Mouse (Mus musculus) gastrocnemius, postnatal 36 days (tissue): ENCODE data around the gene Pate3. TPM values are rescaled to one million over a fixed set of nuclear protein-coding genes. Genes with fewer than 3 reads are reported as not detected.
"Not testable (repeated sequence)": the region's sequence is repeated elsewhere in the genome, so short reads cannot be mapped to it uniquely, and the experiment has no call there.

Experiments used
- DNase-seq, 2 experiments: peaks; one replicate each; pipeline ENCODE4 v3.0.0; 2022
- intact Hi-C: fragments of 180-260 bp; cut with DNase I; formaldehyde crosslinking; loops from one replicate; pipeline ENCODE4 v1.15.1; 2025
- long read RNA-seq, 2 experiments: library from polyadenylated mRNA; stranded (forward); transcript quantifications; one replicate each; pipeline ENCODE4 v2.0.0; 2021
- total RNA-seq, 2 experiments: library from RNA; stranded (reverse); gene quantifications; 2 replicates each; pipeline ENCODE4 v1.2.3; 2021

Gene Pate3
- not detected for total RNA-seq
- long read RNA-seq, experiment 1, result 0 reads
- long read RNA-seq, experiment 2, result 0 reads

GRCm38 (mm10) chr9:35648102-35648501 is at the start of gene Pate3:
Gene Pate3 (minus strand): TSS chr9:35648202.
- intact Hi-C loops, result no loop called here
- no peak for DNase-seq

- intact Hi-C loops, result no loop called here
- no peak for DNase-seq
Measured at GRCm38 (mm10) chr9:35691924-35692323, 43.9 kb upstream of the Pate3 start.

GRCm38 (mm10) chr9:35687013-35687412 is 39.0 kb upstream of the Pate3 start, which contains the start of gene Pate1:
Gene Pate1 (minus strand): TSS chr9:35687390.
- no peak for DNase-seq
- intact Hi-C loops, result no loop called here

- intact Hi-C loops, result no loop called here
- no peak for DNase-seq
Measured at GRCm38 (mm10) chr9:35673557-35673956, 25.6 kb upstream of the Pate3 start.

- no peak for DNase-seq
- intact Hi-C loops, result no loop called here
Measured at GRCm38 (mm10) chr9:35632981-35633380, 15.0 kb downstream of the Pate3 start.

GRCm38 (mm10) chr9:35616784-35617183 is 31.2 kb downstream of the Pate3 start:
- intact Hi-C loops, DNase-seq: not testable (repeated sequence)

GRCm38 (mm10) chr9:35614005-35614404 is 34.0 kb downstream of the Pate3 start:
- no peak for DNase-seq
- intact Hi-C loops, result no loop called here

GRCm38 (mm10) chr9:35611841-35612240 is 36.2 kb downstream of the Pate3 start, which contains the start of gene Pate4:
Gene Pate4 (minus strand): TSS chr9:35611941.
- DNase-seq, result no peak
- intact Hi-C loops, result no loop called here

GRCm38 (mm10) chr9:35607647-35608405 is 40.2 kb downstream of the Pate3 start:
- intact Hi-C loops, result no loop called here
- DNase-seq, result no peak

Other genes with a start within 250 kb of the Pate3 start
- gene Cdon, start 227.1 kb downstream of the Pate3 start, total RNA-seq, result 10 to 100 TPM; 12.8 to 14.0 TPM
- gene Gm1113, start 129.9 kb downstream of the Pate3 start, total RNA-seq, result not detected
- gene Ddx25, start 89.7 kb downstream of the Pate3 start, total RNA-seq, result not detected
- gene Pus3, start 89.6 kb downstream of the Pate3 start, total RNA-seq, result 1 to 10 TPM; 6.8 to 8.5 TPM
- gene Pate2, start 77.9 kb downstream of the Pate3 start, total RNA-seq, result not detected
- gene Hyls1, start 77.8 kb downstream of the Pate3 start, total RNA-seq, result under 1 TPM; 0.94 to 0.99 TPM
- gene Pate4, start 36.3 kb downstream of the Pate3 start, total RNA-seq, result not detected
- not detected for gene Pate1, start 39.2 kb upstream of the Pate3 start, total RNA-seq
- not detected for gene Gm17677, start 92.8 kb upstream of the Pate3 start, total RNA-seq
- not detected for gene Gm17727, start 129.9 kb upstream of the Pate3 start, total RNA-seq
- not detected for gene Gm27235, start 141.9 kb upstream of the Pate3 start, total RNA-seq
- not detected for gene D730048I06Rik, start 141.9 kb upstream of the Pate3 start, total RNA-seq
- gene 9230110F15Rik, start 195.9 kb upstream of the Pate3 start, total RNA-seq, result not detected